Mouse (Mus musculus): Measurements from ENCODE around the gene Tbc1d14. TPM values are rescaled to one million over a fixed set of nuclear protein-coding genes. Genes with fewer than 3 reads are reported as not detected.

Tbc1d14 gene
- polyA plus RNA-seq, 1 experiment from 2014 or later, result 81.0 TPM

GRCm38 (mm10) chr5:36574147-36574870, 18.8 kb downstream of the Tbc1d14 start:
- Histone ChIP-seq H3K4me1 (ENCODE audit: control insufficient read depth, insufficient read depth, low read length) (no peaks in the 10 kb centered on the region), H3K4me2 (ENCODE audit: low read length) (no peak overlapping the region), H3K27me3 (ENCODE audit: control insufficient read depth, insufficient read depth, low read length) (no peaks in the 10 kb centered on the region), H3K27ac (replicated peaks; ENCODE audit: low read depth, low read length) (no peak overlapping the region), H3K36me3 (ENCODE audit: control insufficient read depth, insufficient read depth, low read length) (peaks cover 18% of the 10 kb centered on the region), H3K4me3 (replicated peaks; ENCODE audit: low read depth, low read length) (no peak overlapping the region), H3K9me3 (ENCODE audit: control insufficient read depth, low read length) (no peaks in the 10 kb centered on the region), H3K9ac (replicated peaks; ENCODE audit: low read length) (no peak overlapping the region)
- no peak for ATAC-seq (ENCODE audit: low FRiP score, low TSS enrichment)
- no peak for DNase-seq
- 70% methylated on average over 8 of the region's 8 CpGs for WGBS

- ATAC-seq (ENCODE audit: low FRiP score, low TSS enrichment) (no peak), DNase-seq (no peak)
- H3K4me3 ChIP-seq (replicated peaks; ENCODE audit: low read depth, low read length), result no peak overlapping the region
- H3K27me3 ChIP-seq (ENCODE audit: control insufficient read depth, insufficient read depth, low read length), result no peaks in the 10 kb centered on the region
- H3K27ac ChIP-seq (replicated peaks; ENCODE audit: low read depth, low read length), result no peak overlapping the region
- H3K9me3 ChIP-seq (ENCODE audit: control insufficient read depth, low read length), result no peaks in the 10 kb centered on the region
- WGBS, result 61% methylated on average over 3 of the region's 3 CpGs
- H3K36me3 ChIP-seq (ENCODE audit: control insufficient read depth, insufficient read depth, low read length), result peaks cover 18% of the 10 kb centered on the region
- no peak overlapping the region for H3K9ac ChIP-seq (replicated peaks; ENCODE audit: low read length)
- H3K4me2 ChIP-seq (ENCODE audit: low read length), result no peak overlapping the region
- no peaks in the 10 kb centered on the region for H3K4me1 ChIP-seq (ENCODE audit: control insufficient read depth, insufficient read depth, low read length)
These were observed 19.7 kb downstream of the Tbc1d14 start for GRCm38 (mm10) chr5:36573354-36573753.

- ATAC-seq (ENCODE audit: low FRiP score, low TSS enrichment), result no peak
- 94% methylated on average over 16 of the region's 16 CpGs for WGBS
- no peak for DNase-seq
- no peaks in the 10 kb centered on the region for H3K27me3 ChIP-seq (ENCODE audit: control insufficient read depth, insufficient read depth, low read length)
- H3K4me3 ChIP-seq (replicated peaks; ENCODE audit: low read depth, low read length), result no peak overlapping the region
- no peaks in the 10 kb centered on the region for H3K4me1 ChIP-seq (ENCODE audit: control insufficient read depth, insufficient read depth, low read length)
- H3K27ac ChIP-seq (replicated peaks; ENCODE audit: low read depth, low read length), result no peak overlapping the region
- no peak overlapping the region for H3K9ac ChIP-seq (replicated peaks; ENCODE audit: low read length)
- no peak overlapping the region for H3K4me2 ChIP-seq (ENCODE audit: low read length)
- H3K36me3 ChIP-seq (ENCODE audit: control insufficient read depth, insufficient read depth, low read length), result peaks cover 18% of the 10 kb centered on the region
- H3K9me3 ChIP-seq (ENCODE audit: control insufficient read depth, low read length), result no peaks in the 10 kb centered on the region
These were observed 21.7 kb downstream of the Tbc1d14 start for GRCm38 (mm10) chr5:36571371-36571770.

- H3K4me1 ChIP-seq (ENCODE audit: control insufficient read depth, insufficient read depth, low read length), result no peaks in the 10 kb centered on the region
These were observed 22.4 kb downstream of the Tbc1d14 start for GRCm38 (mm10) chr5:36570546-36571245.

GRCm38 (mm10) chr5:36570098-36570497, 23.0 kb downstream of the Tbc1d14 start:
- H3K9me3 ChIP-seq (ENCODE audit: control insufficient read depth, low read length), result no peaks in the 10 kb centered on the region
- no peaks in the 10 kb centered on the region for H3K4me1 ChIP-seq (ENCODE audit: control insufficient read depth, insufficient read depth, low read length)
- H3K27me3 ChIP-seq (ENCODE audit: control insufficient read depth, insufficient read depth, low read length), result no peaks in the 10 kb centered on the region
- H3K27ac ChIP-seq (replicated peaks; ENCODE audit: low read depth, low read length), result no peak overlapping the region
- no peak overlapping the region for H3K9ac ChIP-seq (replicated peaks; ENCODE audit: low read length)
- H3K4me2 ChIP-seq (ENCODE audit: low read length), result no peak overlapping the region
- ATAC-seq (ENCODE audit: low FRiP score, low TSS enrichment), result no peak
- no peak for DNase-seq
- WGBS, result 94% methylated on average over 7 of the region's 7 CpGs
- no peak overlapping the region for H3K4me3 ChIP-seq (replicated peaks; ENCODE audit: low read depth, low read length)
- peaks cover 18% of the 10 kb centered on the region for H3K36me3 ChIP-seq (ENCODE audit: control insufficient read depth, insufficient read depth, low read length)

More at GRCm38 (mm10) chr5:36570546-36571245, 22.4 kb downstream of the Tbc1d14 start:
- DNase-seq (no peak), ATAC-seq (ENCODE audit: low FRiP score, low TSS enrichment) (no peak)
- H3K9ac ChIP-seq (replicated peaks; ENCODE audit: low read length), result no peak overlapping the region
- no peak overlapping the region for H3K4me3 ChIP-seq (replicated peaks; ENCODE audit: low read depth, low read length)
- no peaks in the 10 kb centered on the region for H3K27me3 ChIP-seq (ENCODE audit: control insufficient read depth, insufficient read depth, low read length)
- H3K36me3 ChIP-seq (ENCODE audit: control insufficient read depth, insufficient read depth, low read length), result peaks cover 18% of the 10 kb centered on the region
- H3K9me3 ChIP-seq (ENCODE audit: control insufficient read depth, low read length), result no peaks in the 10 kb centered on the region
- WGBS, result 94% methylated on average over 4 of the region's 4 CpGs
- no peak overlapping the region for H3K27ac ChIP-seq (replicated peaks; ENCODE audit: low read depth, low read length)
- H3K4me2 ChIP-seq (ENCODE audit: low read length), result no peak overlapping the region

GRCm38 (mm10) chr5:36568118-36568517, 25.0 kb downstream of the Tbc1d14 start:
- Histone ChIP-seq H3K9ac (replicated peaks; ENCODE audit: low read length) (no peak overlapping the region), H3K4me3 (replicated peaks; ENCODE audit: low read depth, low read length) (no peak overlapping the region), H3K4me2 (ENCODE audit: low read length) (no peak overlapping the region), H3K4me1 (ENCODE audit: control insufficient read depth, insufficient read depth, low read length) (no peaks in the 10 kb centered on the region), H3K27ac (replicated peaks; ENCODE audit: low read depth, low read length) (no peak overlapping the region), H3K27me3 (ENCODE audit: control insufficient read depth, insufficient read depth, low read length) (no peaks in the 10 kb centered on the region), H3K9me3 (ENCODE audit: control insufficient read depth, low read length) (no peaks in the 10 kb centered on the region), H3K36me3 (ENCODE audit: control insufficient read depth, insufficient read depth, low read length) (peaks cover 18% of the 10 kb centered on the region)
- no peak for ATAC-seq (ENCODE audit: low FRiP score, low TSS enrichment)
- no peak for DNase-seq
- WGBS, result 93% methylated on average over 4 of the region's 4 CpGs

GRCm38 (mm10) chr5:36567627-36568026, 25.4 kb downstream of the Tbc1d14 start:
- H3K27ac ChIP-seq (replicated peaks; ENCODE audit: low read depth, low read length), result no peak overlapping the region
- no peaks in the 10 kb centered on the region for H3K9me3 ChIP-seq (ENCODE audit: control insufficient read depth, low read length)
- H3K4me3 ChIP-seq (replicated peaks; ENCODE audit: low read depth, low read length), result no peak overlapping the region
- ATAC-seq (ENCODE audit: low FRiP score, low TSS enrichment) (no peak), DNase-seq (no peak)
- no peaks in the 10 kb centered on the region for H3K4me1 ChIP-seq (ENCODE audit: control insufficient read depth, insufficient read depth, low read length)
- H3K4me2 ChIP-seq (ENCODE audit: low read length), result no peak overlapping the region
- 71% methylated on average over 2 of the region's 2 CpGs for WGBS
- H3K9ac ChIP-seq (replicated peaks; ENCODE audit: low read length), result no peak overlapping the region
- H3K36me3 ChIP-seq (ENCODE audit: control insufficient read depth, insufficient read depth, low read length), result peaks cover 18% of the 10 kb centered on the region
- no peaks in the 10 kb centered on the region for H3K27me3 ChIP-seq (ENCODE audit: control insufficient read depth, insufficient read depth, low read length)

GRCm38 (mm10) chr5:36564530-36564929, 28.5 kb downstream of the Tbc1d14 start:
- DNase-seq (no peak), ATAC-seq (ENCODE audit: low FRiP score, low TSS enrichment) (no peak)
- Histone ChIP-seq H3K27me3 (ENCODE audit: control insufficient read depth, insufficient read depth, low read length) (no peaks in the 10 kb centered on the region), H3K27ac (replicated peaks; ENCODE audit: low read depth, low read length) (no peak overlapping the region), H3K4me3 (replicated peaks; ENCODE audit: low read depth, low read length) (no peak overlapping the region), H3K4me1 (ENCODE audit: control insufficient read depth, insufficient read depth, low read length) (no peaks in the 10 kb centered on the region), H3K36me3 (ENCODE audit: control insufficient read depth, insufficient read depth, low read length) (no peaks in the 10 kb centered on the region), H3K9me3 (ENCODE audit: control insufficient read depth, low read length) (no peaks in the 10 kb centered on the region), H3K9ac (replicated peaks; ENCODE audit: low read length) (no peak overlapping the region), H3K4me2 (ENCODE audit: low read length) (no peak overlapping the region)
- 93% methylated on average over 9 of the region's 9 CpGs for WGBS

GRCm38 (mm10) chr5:36563741-36564140, 29.3 kb downstream of the Tbc1d14 start:
- DNase-seq, result no peak
- Histone ChIP-seq H3K36me3 (ENCODE audit: control insufficient read depth, insufficient read depth, low read length) (no peaks in the 10 kb centered on the region), H3K27me3 (ENCODE audit: control insufficient read depth, insufficient read depth, low read length) (no peaks in the 10 kb centered on the region), H3K4me2 (ENCODE audit: low read length) (no peak overlapping the region), H3K4me1 (ENCODE audit: control insufficient read depth, insufficient read depth, low read length) (no peaks in the 10 kb centered on the region), H3K27ac (replicated peaks; ENCODE audit: low read depth, low read length) (no peak overlapping the region), H3K9me3 (ENCODE audit: control insufficient read depth, low read length) (no peaks in the 10 kb centered on the region), H3K9ac (replicated peaks; ENCODE audit: low read length) (no peak overlapping the region), H3K4me3 (replicated peaks; ENCODE audit: low read depth, low read length) (no peak overlapping the region)
- ATAC-seq (ENCODE audit: low FRiP score, low TSS enrichment), result no peak
- 80% methylated on average over 6 of the region's 6 CpGs for WGBS

Data from midbrain, embryonic 14.5 days (tissue).